Mouse (Mus musculus) embryonic facial prominence, embryonic 11.5 days (tissue): Measurements from ENCODE around the gene Rad18. TPM values are rescaled to one million over a fixed set of nuclear protein-coding genes. Genes with fewer than 3 reads are reported as not detected.

Experiments
- polyA plus RNA-seq: library from polyadenylated mRNA; unstranded; fragments of >200 nt; fragmentation: Nextera tagmentation; extraction: Ambion mirVana; gene quantifications from 2 replicates; pipeline ENCODE4 v1.2.1, GENCODE M21; 2014

The Rad18 gene
- polyA plus RNA-seq, 1 experiment from 2014 or later: 43.0 TPM

Other genes starting within 250 kb of the Rad18 start
- 0.72 TPM in 1 of 2 replicates, not detected in the other for gene Cav3, start 237.2 kb downstream of the Rad18 start, polyA plus RNA-seq
- gene Oxtr, start 206.7 kb downstream of the Rad18 start, polyA plus RNA-seq: 0.21 and 0.22 TPM in 2 replicates